Mouse (Mus musculus) yolk sac, embryonic 10.5 days (tissue): ENCODE measurements around the gene Dnah7b.
"Not testable (repeated sequence)": the region's sequence is repeated elsewhere in the genome, so short reads cannot be mapped to it uniquely, and the experiment has no call there.

Experiments used
- DNase-seq: peaks from one replicate; pipeline ENCODE4 v3.0.0-alpha.2; 2017; ENCODE audit warnings: low spot score

The Dnah7b gene

DNA sequence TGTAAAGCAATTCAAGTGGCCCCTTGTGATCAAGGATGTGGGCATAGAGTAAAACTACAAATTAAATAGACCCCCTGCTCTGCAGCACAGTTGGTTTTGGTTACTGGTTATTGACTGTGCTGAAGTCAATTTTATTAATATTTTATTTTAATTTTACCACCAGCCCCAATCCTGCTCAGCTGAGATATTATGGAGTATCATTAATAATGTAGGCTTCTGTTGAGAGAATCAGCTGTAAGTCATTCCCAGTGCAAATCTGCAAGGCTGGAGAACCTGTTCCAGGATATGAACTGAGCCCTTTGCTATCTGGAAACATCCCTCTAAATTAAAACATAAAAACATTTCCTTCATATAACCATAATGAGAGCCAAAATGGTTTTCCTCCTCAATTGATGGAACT lies 259.8 kb downstream of the Dnah7b start:
- not testable (repeated sequence) for DNase-seq

DNA sequence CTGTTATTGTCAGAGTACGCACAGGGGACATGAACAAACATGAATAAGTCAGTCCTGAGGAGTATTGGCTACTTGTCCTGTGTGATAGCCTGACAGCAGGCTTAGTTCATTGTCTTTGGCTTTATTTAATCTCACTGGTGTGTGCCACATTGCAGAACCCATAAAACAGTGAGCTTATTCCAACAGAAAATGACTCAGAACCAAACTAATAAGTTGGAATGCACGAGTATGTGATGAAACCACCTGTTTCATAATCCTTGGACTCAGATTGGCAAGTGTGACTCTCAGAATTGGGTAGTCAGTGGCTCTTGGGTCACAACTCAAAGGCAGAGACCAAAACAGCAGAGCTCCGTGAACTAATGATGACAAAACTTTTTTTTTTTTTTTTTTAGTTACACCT lies 279.2 kb downstream of the Dnah7b start:
- DNase-seq, result not testable (repeated sequence)

DNA sequence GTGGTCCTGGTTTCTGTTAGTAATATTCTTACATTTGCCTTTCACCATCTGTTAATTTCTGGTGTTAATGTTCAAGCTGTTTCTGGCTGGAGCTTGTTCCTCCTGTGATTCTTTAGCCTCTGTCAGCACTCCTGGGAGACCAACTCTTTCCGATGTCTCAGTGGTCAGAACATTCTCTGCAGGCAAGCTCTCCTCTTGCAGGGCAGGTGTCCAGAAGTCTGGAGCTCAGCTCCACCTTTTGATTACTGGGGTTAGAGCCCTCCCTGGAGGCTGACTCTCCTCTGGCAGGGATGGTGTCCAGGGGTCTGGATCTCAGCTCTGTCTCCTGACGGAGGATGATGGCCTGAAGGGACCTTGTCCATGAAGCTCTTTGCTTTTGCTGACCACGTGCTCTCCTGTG lies 314.5 kb downstream of the Dnah7b start:
- DNase-seq, result not testable (repeated sequence)

DNA sequence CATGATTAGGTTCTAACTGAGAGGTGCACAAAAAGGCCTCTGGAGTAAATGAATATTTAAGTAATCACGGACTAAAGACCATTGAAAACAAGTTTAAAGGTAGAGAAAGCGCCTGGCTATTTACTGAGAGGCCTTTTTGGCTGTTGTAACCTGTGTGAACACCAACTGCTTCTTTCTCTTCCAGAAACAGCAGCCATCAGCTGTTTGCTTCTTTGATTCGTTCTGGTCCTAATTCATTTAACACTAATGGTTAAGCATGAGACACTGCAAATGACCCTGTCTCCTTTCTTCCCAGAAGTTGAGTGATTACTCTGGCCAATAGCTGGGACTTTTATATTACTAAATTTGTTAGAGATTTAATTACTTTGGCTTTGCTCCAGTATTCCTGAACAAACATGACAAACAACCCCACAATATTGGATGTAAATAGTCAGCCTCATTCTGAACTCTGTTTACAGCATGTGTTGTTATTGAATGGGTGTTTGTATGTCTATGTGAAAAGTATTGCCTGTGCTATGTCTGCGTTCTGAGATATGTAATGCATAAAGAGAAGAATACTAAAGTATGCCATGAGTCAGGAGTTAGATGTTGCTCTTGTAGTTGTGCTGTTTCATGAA lies 328.7 kb downstream of the Dnah7b start:
- not testable (repeated sequence) for DNase-seq

DNA sequence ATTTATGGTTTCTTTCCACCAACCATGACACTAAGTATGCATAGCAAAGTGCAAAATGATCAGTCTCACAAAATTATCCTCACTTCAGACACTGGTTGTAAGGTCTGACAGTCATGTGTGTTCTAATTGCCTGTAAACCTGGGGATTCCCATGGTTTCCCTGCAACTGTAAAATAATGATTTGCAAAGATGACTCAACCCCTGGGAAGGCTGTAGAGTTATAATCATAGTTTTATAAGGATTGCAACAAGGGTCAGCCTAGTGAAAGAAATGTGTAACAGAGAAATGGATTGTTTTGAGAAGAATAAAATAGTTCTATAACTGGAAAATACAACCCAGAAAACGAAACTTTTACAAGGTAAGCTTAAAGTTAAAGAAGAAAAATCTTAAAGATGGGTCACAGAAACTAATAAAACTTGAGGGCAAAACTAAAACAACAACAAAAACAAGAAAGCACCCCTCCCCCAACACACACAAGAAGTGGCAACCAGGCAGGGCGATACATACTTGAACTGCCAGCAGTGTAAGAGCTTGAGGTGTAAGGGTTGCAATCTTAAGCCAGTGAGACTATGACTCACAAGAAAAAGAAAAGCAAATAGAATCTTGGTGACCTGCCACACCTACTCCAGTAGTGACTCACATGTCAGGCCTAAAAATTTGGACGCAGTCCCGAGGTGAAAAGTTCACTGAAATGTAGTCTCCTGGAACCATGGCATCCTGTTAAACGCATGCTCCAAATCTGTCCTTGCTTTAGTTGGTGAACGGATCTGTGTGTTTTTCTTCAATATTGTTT lies 342.4 kb downstream of the Dnah7b start:
- no peak for DNase-seq

DNA sequence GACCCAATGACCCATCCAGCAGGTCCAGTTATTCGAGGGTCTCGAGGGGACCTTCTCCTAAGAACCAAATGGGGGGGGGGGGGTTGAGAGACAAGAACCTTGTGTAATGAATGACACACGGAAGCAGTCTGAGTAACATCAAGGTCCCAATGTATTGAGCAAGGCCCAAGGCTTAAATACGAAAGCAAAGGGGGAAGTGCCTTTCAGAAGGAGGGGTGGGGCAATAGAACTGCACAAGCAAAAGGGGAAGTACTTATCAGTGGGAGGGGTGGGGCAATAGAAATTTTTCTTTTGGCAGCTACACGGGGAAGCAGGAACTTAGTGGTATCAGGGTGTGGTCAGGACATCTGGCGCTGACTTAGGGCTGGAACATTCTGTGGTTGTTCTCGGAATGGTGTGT lies 348.7 kb downstream of the Dnah7b start:
- not testable (repeated sequence) for DNase-seq

DNA sequence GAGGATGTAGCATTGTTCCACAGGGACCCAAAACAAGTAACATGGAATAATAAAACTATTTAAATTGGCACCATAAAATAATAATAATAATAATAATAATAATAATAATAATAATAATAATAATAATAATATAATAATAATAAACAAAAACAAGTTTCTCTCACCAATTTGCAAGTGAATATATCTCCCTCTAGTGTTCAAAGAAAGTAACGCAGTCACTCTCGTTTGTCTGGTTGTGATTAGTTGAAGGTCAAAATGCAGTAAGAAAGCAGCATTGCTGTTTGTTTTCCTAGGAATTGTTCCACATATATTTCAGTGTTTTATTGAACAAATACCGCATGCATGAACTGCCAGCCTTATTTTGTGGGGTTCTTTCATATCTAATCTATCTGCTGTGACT lies 350.8 kb downstream of the Dnah7b start:
- not testable (repeated sequence) for DNase-seq

DNA sequence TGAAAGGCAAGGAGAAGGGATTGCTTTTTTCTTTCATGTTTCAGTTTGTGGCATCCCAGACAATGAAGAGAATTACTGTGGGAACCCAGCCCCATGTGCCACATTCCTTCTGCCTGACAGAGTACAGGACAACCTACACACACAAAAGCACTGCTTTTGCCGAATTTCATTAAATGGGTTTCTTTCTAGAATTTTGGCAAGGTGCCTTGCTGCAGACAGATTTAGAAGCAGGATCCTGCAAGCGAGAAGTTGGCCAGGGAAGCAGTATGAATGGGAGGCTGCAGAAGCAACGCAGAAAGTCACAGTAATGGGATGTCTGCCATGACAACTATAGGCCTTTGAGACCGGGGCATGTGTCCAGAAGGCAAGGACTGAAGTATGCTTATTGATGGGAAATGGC lies 352.9 kb downstream of the Dnah7b start:
- DNase-seq, result not testable (repeated sequence)
